Mouse (Mus musculus) intestine, embryonic 14.5 days (tissue): ENCODE measurements around the gene Cant1. TPM values are rescaled to one million over a fixed set of nuclear protein-coding genes. Genes with fewer than 3 reads are reported as not detected.

Experiments used
- ATAC-seq: fragments of 200-750 bp; cut with Nextera tagmentation; replicated peaks from 2 replicates; pipeline ENCODE4 v1.8.0; 2017; ENCODE audit warnings: low read depth, moderate number of reproducible peaks, moderate TSS enrichment, moderate library complexity; ENCODE audit not compliant: low FRiP score, low TSS enrichment
- DNase-seq: peaks from one replicate; pipeline ENCODE4 v3.0.0-alpha.2; 2018; ENCODE audit warnings: low spot score
- H3K27ac ChIP-seq: fragments of 300-500 bp; sonication (generic); 2 replicates; pipeline ENCODE4 v1.5.1; 2014; ENCODE audit warnings: low read depth, mild to moderate bottlenecking, control low read depth
- H3K27me3 ChIP-seq: fragments of 300-500 bp; sonication (generic); replicated peaks from 2 replicates; pipeline ENCODE4 v1.6.1; 2014; ENCODE audit warnings: low read length, control low read depth; ENCODE audit not compliant: control insufficient read depth, insufficient read depth
- H3K36me3 ChIP-seq: fragments of 300-500 bp; sonication (generic); 2 replicates; pipeline ENCODE4 v1.6.1; 2014; ENCODE audit warnings: low read length, control low read depth; ENCODE audit not compliant: control insufficient read depth, insufficient read depth
- H3K4me1 ChIP-seq: fragments of 300-500 bp; sonication (generic); replicated peaks from 2 replicates; pipeline ENCODE4 v1.6.1; 2014; ENCODE audit warnings: low read length, control low read depth, mixed read lengths; ENCODE audit not compliant: control insufficient read depth, insufficient read depth
- H3K4me2 ChIP-seq: fragments of 300-500 bp; sonication (generic); 2 replicates; pipeline ENCODE4 v1.6.1; 2014; ENCODE audit warnings: low read length
- H3K4me3 ChIP-seq: fragments of 300-500 bp; sonication (generic); 2 replicates; pipeline ENCODE4 v1.5.1; 2014; ENCODE audit warnings: low read depth, low read length, control low read depth, mixed read lengths
- H3K9ac ChIP-seq: fragments of 300-500 bp; sonication (generic); 2 replicates; pipeline ENCODE4 v1.6.1; 2014; ENCODE audit warnings: mild to moderate bottlenecking, low read length
- H3K9me3 ChIP-seq: fragments of 300-500 bp; sonication (generic); 2 replicates; pipeline ENCODE4 v1.6.1; 2016; ENCODE audit warnings: low read length, control low read depth; ENCODE audit not compliant: control insufficient read depth
- WGBS: fragments of 180-500 bp; shearing (Covaris S2); extraction: QIAGEN DNeasy Blood & Tissue Kit; methylation state at CpG from one replicate; pipeline ENCODE4 v1.1.7; 2014; 5-methylcytosine and 5-hydroxymethylcytosine counted together
- polyA plus RNA-seq: library from polyadenylated mRNA; unstranded; fragments of >200 nt; fragmentation: Nextera tagmentation; extraction: Ambion mirVana; gene quantifications from 2 replicates; pipeline ENCODE4 v1.2.1, GENCODE M21; 2014

Gene Cant1
- polyA plus RNA-seq, 1 experiment from 2014 or later: 32.9 TPM

GRCm38 (mm10) chr11:118427266-118427779, 8.4 kb upstream of the Cant1 start:
- Histone ChIP-seq H3K36me3 (no peaks in the 10 kb centered on the region), H3K4me1 (peaks cover 48% of the 10 kb centered on the region), H3K9me3 (no peaks in the 10 kb centered on the region), H3K27me3 (no peaks in the 10 kb centered on the region), H3K4me2 (peak overlapping the region; percentile 62), H3K27ac (peak overlapping the region; percentile 82), H3K9ac (0 out of 2 replicates have a peak overlapping the region, but pooled peaks have one; percentile 5), H3K4me3 (0 out of 2 replicates have a peak overlapping the region, but pooled peaks have one; percentile 40)
- ATAC-seq: no peak
- 38% methylated on average over 3 of the region's 3 CpGs for WGBS
- DNase-seq: no peak

- 70% methylated on average over 5 of the region's 5 CpGs for WGBS
- no peaks in the 10 kb centered on the region for H3K27me3 ChIP-seq
- DNase-seq: no peak
These were observed 7.9 kb upstream of the Cant1 start for GRCm38 (mm10) chr11:118426765-118427164.

DNA sequence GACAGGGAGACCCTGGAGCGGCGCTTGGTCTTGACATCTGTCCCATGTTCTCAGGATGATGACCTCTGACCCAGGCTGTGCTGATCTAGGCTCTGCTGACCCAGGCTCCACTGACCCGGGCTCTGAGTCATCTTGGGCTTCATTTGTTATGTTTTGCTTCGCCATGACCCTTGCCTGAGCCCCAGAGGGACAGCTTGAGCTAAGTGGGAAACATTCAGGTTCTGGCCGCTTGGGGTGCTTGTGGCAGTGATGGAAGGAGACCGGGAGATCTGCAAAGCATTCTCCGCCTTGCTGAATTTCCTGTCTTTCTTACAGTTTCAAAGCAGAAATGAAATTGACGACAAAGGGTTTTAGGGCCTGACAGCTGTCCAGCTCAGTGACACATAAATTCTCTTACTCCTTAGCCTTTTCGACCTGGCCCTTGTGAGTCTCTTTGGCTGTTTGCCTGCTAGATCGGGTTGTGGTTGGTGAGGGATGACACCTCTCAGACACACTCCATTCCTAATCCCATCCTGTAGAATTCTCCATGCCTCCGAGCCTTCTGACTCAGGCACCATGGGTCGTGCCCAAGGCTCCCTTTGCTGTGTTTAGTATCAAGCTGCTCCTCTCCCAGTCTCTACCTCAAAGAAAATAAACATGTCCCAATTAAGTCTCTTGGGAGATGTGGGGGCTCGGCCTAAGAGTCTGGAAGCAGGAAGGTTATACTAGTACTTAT, 5.9 kb upstream of the Cant1 start:
- Histone ChIP-seq H3K36me3 (no peaks in the 10 kb centered on the region), H3K4me3 (no peak overlapping the region), H3K27ac (no peak overlapping the region), H3K4me2 (no peak overlapping the region), H3K9me3 (no peaks in the 10 kb centered on the region), H3K27me3 (no peaks in the 10 kb centered on the region), H3K4me1 (peaks cover 29% of the 10 kb centered on the region), H3K9ac (no peak overlapping the region)
- 48% methylated on average over 13 of the region's 13 CpGs for WGBS
- ATAC-seq: no peak
- DNase-seq: no peak

More at GRCm38 (mm10) chr11:118426765-118427164, 7.9 kb upstream of the Cant1 start:
- Histone ChIP-seq H3K4me3 (no peak overlapping the region), H3K4me1 (peaks cover 45% of the 10 kb centered on the region), H3K9ac (no peak overlapping the region), H3K9me3 (no peaks in the 10 kb centered on the region), H3K27ac (no peak overlapping the region), H3K4me2 (no peak overlapping the region), H3K36me3 (no peaks in the 10 kb centered on the region)
- ATAC-seq: no peak

DNA sequence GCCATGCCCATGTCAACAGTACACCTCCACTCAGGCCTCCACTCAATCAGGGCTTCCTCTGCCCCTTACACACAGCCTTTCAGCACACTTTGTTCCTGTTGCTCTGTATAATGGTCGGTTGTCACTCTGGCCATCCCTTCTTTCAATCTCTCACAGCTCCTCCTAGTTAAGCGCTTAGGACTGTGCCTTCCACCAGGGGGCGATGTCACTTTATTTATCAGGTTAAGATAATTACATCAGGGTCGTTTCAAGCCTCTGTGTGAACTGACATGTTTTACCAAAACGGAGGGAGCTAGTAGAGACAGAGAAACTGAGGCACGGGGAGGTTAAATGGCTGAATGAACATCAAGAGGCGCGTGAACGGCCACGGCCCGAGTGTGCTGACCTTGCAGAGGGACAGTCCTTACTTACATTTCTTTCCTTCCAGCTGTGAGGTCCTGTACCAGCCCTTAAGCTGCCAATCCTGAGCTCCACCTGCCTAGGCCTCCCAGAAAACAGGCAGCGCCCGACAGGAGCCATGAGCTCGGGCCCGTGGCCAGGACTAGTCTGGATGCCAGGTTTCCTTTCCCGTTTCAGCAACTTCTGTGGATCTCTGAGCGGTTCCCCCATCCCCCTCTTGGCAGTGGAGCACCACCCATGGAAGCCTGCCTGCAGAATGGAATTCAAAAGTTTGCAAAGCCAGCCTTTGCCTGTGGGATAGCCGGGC, 4.5 kb upstream of the Cant1 start:
- H3K9ac ChIP-seq: no peak overlapping the region
- ATAC-seq: no peak
- peak overlapping the region; percentile 32 for H3K4me2 ChIP-seq
- H3K27me3 ChIP-seq: no peaks in the 10 kb centered on the region
- peak; percentile 92 for DNase-seq
- no peaks in the 10 kb centered on the region for H3K9me3 ChIP-seq
- no peaks in the 10 kb centered on the region for H3K36me3 ChIP-seq
- no peak overlapping the region for H3K27ac ChIP-seq
- no peak overlapping the region for H3K4me3 ChIP-seq
- H3K4me1 ChIP-seq: peaks cover 21% of the 10 kb centered on the region
- 6% methylated on average over 18 of the region's 18 CpGs for WGBS

DNA sequence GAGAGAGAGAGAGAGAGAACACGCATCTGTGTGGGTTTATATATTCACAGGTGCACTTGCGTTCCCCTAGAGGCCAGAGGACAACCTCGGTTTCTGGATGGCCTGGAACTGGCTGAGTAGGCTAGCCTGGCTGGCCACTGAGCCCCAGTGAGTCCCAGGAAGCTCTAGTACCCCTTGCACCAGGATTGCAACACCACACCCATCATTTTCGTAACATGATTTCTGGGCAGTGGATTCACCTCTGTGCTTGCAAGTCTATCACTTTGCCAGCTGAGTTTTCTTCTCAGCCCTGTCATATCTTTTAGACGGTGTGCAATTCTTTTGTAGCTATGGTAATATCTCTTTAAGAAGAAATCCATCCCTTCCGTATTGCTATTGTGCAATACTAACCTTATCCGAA, 1.4 kb upstream of the Cant1 start:
- Histone ChIP-seq H3K27ac (no peak overlapping the region), H3K4me2 (no peak overlapping the region), H3K9ac (no peak overlapping the region), H3K27me3 (no peaks in the 10 kb centered on the region), H3K4me3 (no peak overlapping the region), H3K36me3 (peaks cover 5% of the 10 kb centered on the region; the same call in 1 of the 2 replicates), H3K9me3 (no peaks in the 10 kb centered on the region), H3K4me1 (peaks cover 28% of the 10 kb centered on the region)
- DNase-seq (no peak), ATAC-seq (no peak)
- WGBS: 73% methylated on average over 7 of the region's 7 CpGs

DNA sequence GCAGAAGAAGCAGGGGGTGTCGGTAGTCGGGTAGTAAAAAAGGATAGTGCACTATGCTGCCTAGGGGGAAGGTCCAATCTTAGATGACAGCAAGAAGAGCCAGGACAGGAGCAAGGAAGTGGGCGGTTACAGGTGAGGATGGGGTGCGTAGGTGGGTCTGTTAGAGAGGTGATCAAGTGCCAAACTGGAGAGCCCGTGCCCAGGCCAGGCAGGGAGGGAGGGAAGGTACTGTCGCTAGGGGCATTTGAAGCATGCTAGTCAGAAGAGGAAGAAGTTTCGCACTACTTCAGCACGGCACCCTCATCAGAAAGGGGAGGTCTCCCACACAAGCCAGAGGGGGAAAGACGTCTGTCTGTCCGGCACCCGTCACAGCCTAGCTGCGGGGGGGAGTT, 448 bp downstream of the Cant1 start:
- H3K4me1 ChIP-seq: peaks cover 22% of the 10 kb centered on the region
- no peaks in the 10 kb centered on the region for H3K27me3 ChIP-seq
- no peaks in the 10 kb centered on the region for H3K9me3 ChIP-seq
- peak overlapping the region; percentile 90 for H3K9ac ChIP-seq
- peak overlapping the region; percentile 59; the same call in 1 of the 2 replicates for H3K27ac ChIP-seq
- DNase-seq: no peak
- peaks cover 19% of the 10 kb centered on the region for H3K36me3 ChIP-seq
- ATAC-seq: peak; percentile 29
- peak overlapping the region; percentile 87 for H3K4me2 ChIP-seq
- 3% methylated on average over 12 of the region's 12 CpGs for whole genome bisulfite sequencing
- H3K4me3 ChIP-seq: peak overlapping the region; percentile 85

DNA sequence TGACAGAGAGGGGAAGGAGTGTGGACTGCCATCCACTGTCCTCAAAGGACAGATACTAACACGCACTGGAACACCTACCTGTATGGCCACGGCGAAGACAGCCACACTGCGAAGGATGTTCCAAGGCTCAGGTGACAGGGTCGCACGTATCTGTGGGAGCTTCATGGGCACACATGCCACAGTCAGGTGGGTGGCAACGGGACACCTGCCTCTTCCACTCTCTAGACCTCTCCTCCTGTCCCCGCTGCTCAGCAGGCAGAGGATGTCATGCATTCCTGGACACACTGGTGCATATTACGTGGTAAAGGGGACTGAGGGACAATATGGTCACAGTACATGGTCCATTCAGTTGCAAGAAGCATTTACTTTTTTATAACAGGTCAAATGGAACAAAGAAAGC, 1.4 kb downstream of the Cant1 start:
- H3K4me2 ChIP-seq: peak overlapping the region; percentile 87
- H3K9me3 ChIP-seq: no peaks in the 10 kb centered on the region
- no peaks in the 10 kb centered on the region for H3K27me3 ChIP-seq
- H3K4me3 ChIP-seq: no peak overlapping the region; the same call in 1 of the 2 replicates
- peaks cover 22% of the 10 kb centered on the region for H3K4me1 ChIP-seq
- H3K27ac ChIP-seq: no peak overlapping the region
- DNase-seq (no peak), ATAC-seq (no peak)
- 92% methylated on average over 9 of the region's 9 CpGs for WGBS
- peaks cover 19% of the 10 kb centered on the region for H3K36me3 ChIP-seq
- H3K9ac ChIP-seq: no peak overlapping the region

DNA sequence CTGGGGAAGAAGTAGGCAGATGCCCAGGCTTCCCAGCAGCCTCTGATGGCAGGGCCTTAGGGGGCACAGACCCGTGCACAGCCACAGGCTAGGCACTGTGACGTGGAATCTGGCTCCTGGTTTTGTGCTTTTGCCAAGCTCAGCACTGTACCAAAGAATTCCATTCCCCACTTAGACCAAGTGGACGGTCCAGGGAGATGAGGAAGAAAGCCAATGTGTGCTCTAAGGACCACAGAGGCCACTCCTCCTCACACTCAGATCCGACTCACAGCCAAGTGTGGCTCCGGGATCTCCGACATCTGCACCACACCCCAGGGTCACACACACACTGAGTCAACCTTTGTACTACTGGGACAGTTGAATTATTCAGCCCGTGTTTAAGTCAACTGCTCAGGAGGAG, 2.8 kb downstream of the Cant1 start:
- H3K4me1 ChIP-seq: peaks cover 22% of the 10 kb centered on the region
- ATAC-seq: no peak
- H3K27ac ChIP-seq: no peak overlapping the region
- WGBS: 79% methylated on average over 7 of the region's 7 CpGs
- H3K9ac ChIP-seq: no peak overlapping the region
- no peaks in the 10 kb centered on the region for H3K27me3 ChIP-seq
- no peak for DNase-seq
- H3K4me2 ChIP-seq: no peak overlapping the region
- H3K9me3 ChIP-seq: no peaks in the 10 kb centered on the region
- peaks cover 26% of the 10 kb centered on the region for H3K36me3 ChIP-seq
- no peak overlapping the region for H3K4me3 ChIP-seq
